Mouse (Mus musculus) midbrain, embryonic 16.5 days (tissue): ENCODE data around the gene Hnf4a. TPM values are rescaled to one million over a fixed set of nuclear protein-coding genes. Genes with fewer than 3 reads are reported as not detected.

Experiments used
- ATAC-seq: fragments of 200-750 bp; cut with Nextera tagmentation; 2 replicates; pipeline ENCODE4 v1.8.0; 2017; ENCODE audit warnings: moderate TSS enrichment
- H3K27ac ChIP-seq: fragments of 300-500 bp; sonication (generic); 2 replicates; pipeline ENCODE4 v1.5.1; 2014; ENCODE audit warnings: mild to moderate bottlenecking, low read length, mixed read lengths
- H3K27me3 ChIP-seq: fragments of 300-500 bp; sonication (generic); 2 replicates; pipeline ENCODE4 v1.6.1; 2014; ENCODE audit warnings: low read depth, low read length, mixed read lengths; ENCODE audit not compliant: control insufficient read depth, insufficient read depth
- H3K36me3 ChIP-seq: fragments of 300-500 bp; sonication (generic); 2 replicates; pipeline ENCODE4 v1.6.1; 2014; ENCODE audit warnings: mild to moderate bottlenecking, low read length, moderate library complexity, mixed read lengths; ENCODE audit not compliant: control insufficient read depth, insufficient read depth
- H3K4me1 ChIP-seq: fragments of 300-500 bp; sonication (generic); 2 replicates; pipeline ENCODE4 v1.6.1; 2014; ENCODE audit warnings: mild to moderate bottlenecking, low read length, mixed read lengths; ENCODE audit not compliant: control insufficient read depth, insufficient read depth
- H3K4me2 ChIP-seq: fragments of 300-500 bp; sonication (generic); 2 replicates; pipeline ENCODE4 v1.6.1; 2014; ENCODE audit warnings: mild to moderate bottlenecking, low read length, mixed read lengths
- H3K4me3 ChIP-seq: fragments of 300-500 bp; sonication (generic); 2 replicates; pipeline ENCODE4 v1.5.1; 2014; ENCODE audit warnings: low read depth, mild to moderate bottlenecking, low read length, moderate library complexity, mixed read lengths
- H3K9ac ChIP-seq: fragments of 300-500 bp; sonication (generic); 2 replicates; pipeline ENCODE4 v1.6.1; 2014; ENCODE audit warnings: low read depth, low read length, mixed read lengths
- H3K9me3 ChIP-seq: fragments of 300-500 bp; sonication (generic); replicated peaks from 2 replicates; pipeline ENCODE4 v1.6.1; 2014; ENCODE audit warnings: mild to moderate bottlenecking, low read length, mixed read lengths; ENCODE audit not compliant: control insufficient read depth, poor library complexity, severe bottlenecking
- WGBS: fragments of 180-500 bp; shearing (Covaris S2); extraction: QIAGEN DNeasy Blood & Tissue Kit; methylation state at CpG from one replicate; pipeline ENCODE4 v1.1.7; 2014; 5-methylcytosine and 5-hydroxymethylcytosine counted together
- polyA plus RNA-seq: library from polyadenylated mRNA; unstranded; fragments of >200 nt; fragmentation: Nextera tagmentation; extraction: Ambion mirVana; gene quantifications from 2 replicates; pipeline ENCODE4 v1.2.1, GENCODE M21; 2015

Hnf4a gene
- polyA plus RNA-seq, 1 experiment from 2014 or later = not detected

- no peak overlapping the region for H3K9ac ChIP-seq
- no peaks in the 10 kb centered on the region for H3K9me3 ChIP-seq
- ATAC-seq = no peak
- no peaks in the 10 kb centered on the region for H3K4me1 ChIP-seq
- WGBS = 50% methylated on average over 18 of the region's 18 CpGs
- no peak overlapping the region for H3K27ac ChIP-seq
- peaks cover 5% of the 10 kb centered on the region for H3K27me3 ChIP-seq
- H3K4me2 ChIP-seq = no peak overlapping the region
- H3K4me3 ChIP-seq = no peak overlapping the region
- no peaks in the 10 kb centered on the region for H3K36me3 ChIP-seq
These were observed 26.3 kb upstream of the Hnf4a start for GRCm38 (mm10) chr2:163480191-163480825.

GRCm38 (mm10) chr2:163481539-163482029 lies 25.0 kb upstream of the Hnf4a start:
- H3K9ac ChIP-seq = peak overlapping the region; percentile 42
- H3K36me3 ChIP-seq = no peaks in the 10 kb centered on the region
- H3K4me1 ChIP-seq = no peaks in the 10 kb centered on the region
- no peak for ATAC-seq
- 3% methylated on average over 21 of the region's 21 CpGs for WGBS
- peak overlapping the region; percentile 52 for H3K4me2 ChIP-seq
- no peaks in the 10 kb centered on the region for H3K9me3 ChIP-seq
- peak overlapping the region; percentile 23 for H3K4me3 ChIP-seq
- no peak overlapping the region for H3K27ac ChIP-seq
- H3K27me3 ChIP-seq = peaks cover 5% of the 10 kb centered on the region

DNA sequence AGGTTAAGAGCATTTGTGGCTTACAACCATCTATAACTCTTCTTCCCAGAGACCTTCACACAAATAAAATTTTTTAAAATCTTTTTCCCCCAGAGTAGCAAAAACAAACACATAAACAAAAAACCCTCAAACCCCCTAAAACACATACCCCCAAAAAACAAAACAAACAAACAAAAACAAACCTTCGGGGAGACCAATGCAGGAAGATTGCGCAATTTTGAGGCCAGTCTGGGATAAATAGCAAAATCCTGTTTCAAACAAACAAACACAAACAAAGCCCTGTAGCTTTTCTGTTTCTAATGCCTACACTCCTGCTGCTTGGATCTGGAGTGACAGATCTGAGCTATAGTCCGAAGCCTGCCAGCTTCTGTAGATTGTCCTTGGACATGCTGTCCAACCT lies 19.2 kb upstream of the Hnf4a start:
- Histone ChIP-seq H3K4me2 (no peak overlapping the region), H3K36me3 (no peaks in the 10 kb centered on the region), H3K9me3 (no peaks in the 10 kb centered on the region), H3K27me3 (no peaks in the 10 kb centered on the region), H3K4me3 (no peak overlapping the region), H3K27ac (no peak overlapping the region), H3K4me1 (no peaks in the 10 kb centered on the region), H3K9ac (no peak overlapping the region)
- ATAC-seq = no peak
- WGBS = 91% methylated on average over 3 of the region's 3 CpGs

- ATAC-seq = no peak
- no peaks in the 10 kb centered on the region for H3K9me3 ChIP-seq
- no peaks in the 10 kb centered on the region for H3K4me1 ChIP-seq
- H3K27me3 ChIP-seq = no peaks in the 10 kb centered on the region
- H3K36me3 ChIP-seq = no peaks in the 10 kb centered on the region
- H3K9ac ChIP-seq = no peak overlapping the region
- no peak overlapping the region for H3K27ac ChIP-seq
- H3K4me3 ChIP-seq = no peak overlapping the region
- WGBS = 51% methylated on average over 5 of the region's 5 CpGs
- no peak overlapping the region for H3K4me2 ChIP-seq
These were observed 16.8 kb upstream of the Hnf4a start for GRCm38 (mm10) chr2:163489725-163490291.

DNA sequence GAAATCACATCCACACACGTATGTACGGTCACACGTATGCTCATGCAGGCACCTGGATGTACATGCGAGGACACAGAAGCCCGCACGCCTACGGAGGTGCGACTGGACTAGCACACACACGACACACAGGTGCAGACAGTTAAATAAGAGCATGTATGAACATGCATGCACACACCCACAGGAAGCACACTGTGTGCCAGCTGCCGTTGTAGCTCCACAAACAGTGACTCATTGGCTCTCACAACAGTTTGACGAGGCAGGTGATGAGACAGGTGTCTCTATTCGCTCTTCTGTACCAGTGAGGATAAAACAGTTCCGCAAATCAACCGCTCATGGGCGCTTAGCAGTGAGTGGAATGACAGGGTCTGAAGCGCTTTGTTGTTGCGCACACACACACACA lies 16.0 kb upstream of the Hnf4a start:
- Histone ChIP-seq H3K4me3 (no peak overlapping the region), H3K36me3 (no peaks in the 10 kb centered on the region), H3K9ac (no peak overlapping the region), H3K27me3 (no peaks in the 10 kb centered on the region), H3K27ac (no peak overlapping the region), H3K4me1 (no peaks in the 10 kb centered on the region), H3K4me2 (no peak overlapping the region), H3K9me3 (no peaks in the 10 kb centered on the region)
- ATAC-seq = no peak
- 91% methylated on average over 17 of the region's 17 CpGs for WGBS

DNA sequence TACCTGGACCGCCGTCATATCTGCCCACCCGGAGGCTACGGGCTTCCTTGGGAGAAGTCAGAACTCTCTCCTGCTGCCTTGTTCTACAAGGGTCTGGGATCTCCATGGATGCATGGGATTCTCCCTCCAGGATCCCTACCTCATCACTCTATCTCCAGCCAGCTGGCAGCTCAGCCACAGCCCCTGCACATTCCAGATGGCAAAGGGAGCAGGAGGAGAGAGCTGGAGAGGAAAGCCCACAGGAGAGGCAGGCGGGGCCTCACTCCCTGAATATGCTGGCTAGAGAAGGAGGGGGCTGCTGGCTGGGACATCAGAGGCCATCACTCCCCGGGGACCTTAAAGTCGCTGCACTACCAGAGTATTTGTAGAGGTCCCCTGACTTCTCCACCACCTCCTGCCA lies 15.3 kb upstream of the Hnf4a start:
- H3K4me2 ChIP-seq = no peak overlapping the region
- no peak overlapping the region for H3K4me3 ChIP-seq
- H3K36me3 ChIP-seq = no peaks in the 10 kb centered on the region
- no peaks in the 10 kb centered on the region for H3K4me1 ChIP-seq
- no peaks in the 10 kb centered on the region for H3K27me3 ChIP-seq
- WGBS = 67% methylated on average over 7 of the region's 7 CpGs
- no peak overlapping the region for H3K9ac ChIP-seq
- no peak overlapping the region for H3K27ac ChIP-seq
- no peaks in the 10 kb centered on the region for H3K9me3 ChIP-seq
- no peak for ATAC-seq

GRCm38 (mm10) chr2:163492018-163492417 lies 14.6 kb upstream of the Hnf4a start, which contains the start of gene R3hdml:
R3hdml (plus strand) TSS chr2:163492318.
- ATAC-seq = no peak
- no peaks in the 10 kb centered on the region for H3K4me1 ChIP-seq
- WGBS = 78% methylated on average over 5 of the region's 5 CpGs
- no peak within 1 kb of the TSS for H3K27ac ChIP-seq
- H3K27me3 ChIP-seq = no peaks in the 10 kb centered on the region
- H3K36me3 ChIP-seq = no peaks in the 10 kb centered on the region
- no peak within 1 kb of the TSS for H3K4me2 ChIP-seq
- H3K9ac ChIP-seq = 0 out of 2 replicates have a peak within 1 kb of the TSS, but pooled peaks have one; percentile 20
- no peaks in the 10 kb centered on the region for H3K9me3 ChIP-seq
- no peak within 1 kb of the TSS for H3K4me3 ChIP-seq

DNA sequence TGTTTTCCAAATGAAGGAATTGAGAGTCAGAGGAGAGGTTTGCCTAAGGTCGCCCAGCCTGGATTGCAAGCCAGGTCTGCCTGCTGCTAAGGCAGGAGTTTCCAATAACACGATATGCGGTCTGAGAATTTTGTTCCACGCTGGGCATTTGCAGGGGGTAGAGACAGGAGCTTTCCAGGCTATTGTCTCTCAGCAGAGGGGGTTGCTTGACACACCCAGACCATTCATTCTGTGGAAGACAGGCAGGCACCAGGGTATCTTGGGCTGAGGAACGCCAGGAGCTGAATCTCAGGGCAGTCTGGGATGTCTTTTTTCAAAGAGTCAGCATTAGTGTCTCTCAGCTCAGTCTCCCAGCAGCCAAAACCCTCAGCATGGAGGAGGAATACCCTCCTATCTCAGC lies 13.6 kb upstream of the Hnf4a start:
- H3K9me3 ChIP-seq = no peaks in the 10 kb centered on the region
- no peaks in the 10 kb centered on the region for H3K4me1 ChIP-seq
- no peaks in the 10 kb centered on the region for H3K36me3 ChIP-seq
- H3K27me3 ChIP-seq = no peaks in the 10 kb centered on the region
- ATAC-seq = no peak
- 11% methylated on average over 5 of the region's 5 CpGs for WGBS
- no peak overlapping the region for H3K4me3 ChIP-seq
- no peak overlapping the region for H3K4me2 ChIP-seq
- no peak overlapping the region for H3K27ac ChIP-seq
- no peak overlapping the region for H3K9ac ChIP-seq

DNA sequence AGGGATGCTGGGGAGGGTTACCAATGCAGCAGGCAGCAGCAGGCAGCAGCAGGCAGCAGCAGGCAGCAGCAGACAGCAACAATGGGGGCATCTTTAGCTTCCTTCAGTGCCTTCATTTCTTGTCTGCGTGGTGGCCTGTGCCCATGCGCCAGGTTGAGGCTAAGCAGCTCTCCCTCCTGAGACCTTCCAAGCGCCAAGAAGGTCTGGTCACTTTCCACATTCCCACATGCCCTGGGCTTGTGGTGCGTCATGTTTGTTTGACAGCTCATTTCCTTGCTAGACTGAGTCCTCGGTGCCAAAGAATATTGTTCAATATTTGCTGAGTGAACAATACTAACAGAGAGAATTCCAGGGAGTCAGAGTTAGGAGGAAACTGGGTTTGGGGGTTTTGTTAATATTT lies 12.6 kb upstream of the Hnf4a start:
- Histone ChIP-seq H3K27ac (no peak overlapping the region), H3K4me1 (no peaks in the 10 kb centered on the region), H3K4me3 (no peak overlapping the region), H3K4me2 (no peak overlapping the region), H3K36me3 (no peaks in the 10 kb centered on the region), H3K27me3 (no peaks in the 10 kb centered on the region), H3K9ac (no peak overlapping the region), H3K9me3 (no peaks in the 10 kb centered on the region)
- 44% methylated on average over 5 of the region's 5 CpGs for WGBS
- no peak for ATAC-seq
